Mouse (Mus musculus) spleen, postnatal 4 days (tissue): ENCODE results near the gene Vwa7.
"Not testable (repeated sequence)": the region's sequence is repeated elsewhere in the genome, so short reads cannot be mapped to it uniquely, and the experiment has no call there.

ENCODE experiments used
- DNase-seq, 2 experiments: peaks; one replicate each; pipeline ENCODE4 v3.0.0; 2022; ENCODE audit warnings: low spot score in 2 of 2

Vwa7 gene

GRCm38 (mm10) chr17:35016376-35016775 lies at the start of gene Vwa7:
Vwa7 (plus strand) TSS chr17:35016579.
- DNase-seq = peak; percentile 38 to 69

GRCm38 (mm10) chr17:34969822-34970221 lies 46.6 kb upstream of the Vwa7 start, which contains the start of gene Gm20481:
Gm20481 (plus strand) TSS chr17:34969912.
- DNase-seq = not testable (repeated sequence)

GRCm38 (mm10) chr17:34970850-34971249 lies 45.5 kb upstream of the Vwa7 start:
- DNase-seq = not testable (repeated sequence)

GRCm38 (mm10) chr17:34971694-34972068 lies 44.7 kb upstream of the Vwa7 start:
- not testable (repeated sequence) for DNase-seq

GRCm38 (mm10) chr17:34972069-34972749 lies 44.2 kb upstream of the Vwa7 start, which contains the start of the genes Hspa1a and Hspa1l:
Hspa1a (minus strand) TSS chr17:34972156.
Hspa1l (plus strand) TSS chr17:34972703.
- peak in 1 of 2 experiments; percentile 44 for DNase-seq

GRCm38 (mm10) chr17:34975581-34976492 lies 40.5 kb upstream of the Vwa7 start:
- no peak for DNase-seq

- no peak for DNase-seq
Observed at GRCm38 (mm10) chr17:34977000-34977399, 39.4 kb upstream of the Vwa7 start.

- no peak for DNase-seq
Observed at GRCm38 (mm10) chr17:34978239-34978638, 38.1 kb upstream of the Vwa7 start.

- no peak for DNase-seq
Observed at GRCm38 (mm10) chr17:34979631-34980030, 36.7 kb upstream of the Vwa7 start.

- DNase-seq = peak in 1 of 2 experiments; percentile 33
Observed at GRCm38 (mm10) chr17:34980655-34981054, 35.7 kb upstream of the Vwa7 start.

- DNase-seq = peak; percentile 88 to 94
Observed at GRCm38 (mm10) chr17:34981690-34982180, 34.6 kb upstream of the Vwa7 start, which contains the start of gene Lsm2. Lsm2 (plus strand) TSS chr17:34981862.

GRCm38 (mm10) chr17:34982328-34982727 lies 34.1 kb upstream of the Vwa7 start:
- DNase-seq = no peak

- DNase-seq = peak in 1 of 2 experiments; percentile 24
Observed at GRCm38 (mm10) chr17:34984218-34984617, 32.2 kb upstream of the Vwa7 start.

GRCm38 (mm10) chr17:34994751-34995150 lies 21.6 kb upstream of the Vwa7 start:
- no peak for DNase-seq

GRCm38 (mm10) chr17:34995192-34995591 lies 21.2 kb upstream of the Vwa7 start:
- not testable (repeated sequence) for DNase-seq

GRCm38 (mm10) chr17:34995927-34996326 lies 20.5 kb upstream of the Vwa7 start:
- not testable (repeated sequence) for DNase-seq

- DNase-seq = no peak
Observed at GRCm38 (mm10) chr17:34996411-34997141, 19.8 kb upstream of the Vwa7 start.

- no peak for DNase-seq
Observed at GRCm38 (mm10) chr17:34997142-34997483, 19.3 kb upstream of the Vwa7 start.

- DNase-seq = no peak
Observed at GRCm38 (mm10) chr17:34998526-34999430, 17.6 kb upstream of the Vwa7 start.

- peak; percentile 63 to 76 for DNase-seq
Observed at GRCm38 (mm10) chr17:34999871-35000716, 16.3 kb upstream of the Vwa7 start.
